Mouse (Mus musculus): ENCODE measurements at regions not wholly inside any gene's neighbourhood (a gene's known extent, or its start where the extent isn't known, plus 50 kb on each side); places are given as distances from the start of the nearest gene placed in this dataset.
A peak's percentile ranks its signal among the peaks of the same experiment; 100 is the strongest.
"Not testable (repeated sequence)": the region's sequence is repeated elsewhere in the genome, so short reads cannot be mapped to it uniquely, and the experiment has no call there.

- DNase-seq; intact Hi-C loops (cut with DNase I); H3K27ac ChIP-seq; H3K4me3 ChIP-seq: not testable (repeated sequence)
- peak; percentile 51 for TF ChIP-seq CTCF (IDR thresholded peaks at IDR 0.05)
Observed at GRCm38 (mm10) chr12:22951956-22952355, 828.1 kb downstream of the Gm10330 start.

DNA sequence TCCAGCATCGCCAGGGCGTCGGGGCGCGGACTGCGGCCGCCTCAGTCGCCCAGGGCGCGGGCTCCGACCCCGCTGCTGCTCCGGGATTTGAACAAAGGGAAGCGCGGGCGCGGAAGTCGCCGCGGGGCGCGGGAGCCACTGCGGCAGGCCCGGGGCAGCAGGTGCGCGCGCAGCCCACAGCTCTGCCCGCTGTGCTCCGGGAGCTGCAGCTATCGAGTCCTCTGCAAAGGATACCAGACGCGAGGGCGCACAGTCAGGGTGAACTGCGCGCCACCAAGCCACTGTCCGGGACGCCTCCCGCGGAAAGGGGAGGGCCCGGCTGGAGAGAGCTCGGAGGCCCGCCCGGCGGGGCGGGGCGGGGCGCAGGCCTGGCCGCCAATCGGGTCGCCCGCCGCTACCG lies 873.9 kb downstream of the Gm10330 start:
- DNase-seq; intact Hi-C loops (cut with DNase I); H3K27ac ChIP-seq; H3K4me3 ChIP-seq: not testable (repeated sequence)
